Mouse (Mus musculus) limb, embryonic 14.5 days (tissue): ENCODE measurements around the gene Birc6. TPM values are rescaled to one million over a fixed set of nuclear protein-coding genes. Genes with fewer than 3 reads are reported as not detected.

Experiments used
- ATAC-seq: fragments of 200-750 bp; cut with Nextera tagmentation; 2 replicates; pipeline ENCODE4 v1.8.0; 2017; ENCODE audit warnings: low read depth, moderate number of reproducible peaks, moderate TSS enrichment; ENCODE audit not compliant: low FRiP score
- DNase-seq: peaks from one replicate; pipeline ENCODE4 v3.0.0-alpha.2; 2015; ENCODE audit warnings: low spot score
- H3K27ac ChIP-seq: fragments of 300-500 bp; sonication (generic); replicated peaks from 2 replicates; pipeline ENCODE4 v1.5.1; 2014; ENCODE audit warnings: low read depth, mild to moderate bottlenecking, low read length, moderate library complexity, mixed read lengths
- H3K27me3 ChIP-seq: fragments of 300-500 bp; sonication (generic); 2 replicates; pipeline ENCODE4 v1.6.1; 2014; ENCODE audit warnings: low read length, mixed read lengths; ENCODE audit not compliant: control insufficient read depth, insufficient read depth
- H3K36me3 ChIP-seq: fragments of 300-500 bp; sonication (generic); 2 replicates; pipeline ENCODE4 v1.6.1; 2014; ENCODE audit warnings: mild to moderate bottlenecking, low read length, moderate library complexity, mixed read lengths; ENCODE audit not compliant: control insufficient read depth, insufficient read depth
- H3K4me1 ChIP-seq: fragments of 300-500 bp; sonication (generic); 2 replicates; pipeline ENCODE4 v1.6.1; 2014; ENCODE audit warnings: antibody characterized with exemption, low read length, mixed read lengths; ENCODE audit not compliant: control insufficient read depth, insufficient read depth
- H3K4me2 ChIP-seq: fragments of 300-500 bp; sonication (generic); replicated peaks from 2 replicates; pipeline ENCODE4 v1.6.1; 2014; ENCODE audit warnings: low read depth, mild to moderate bottlenecking, low read length, moderate library complexity; ENCODE audit not compliant: severe bottlenecking
- H3K4me3 ChIP-seq: fragments of 300-500 bp; sonication (generic); replicated peaks from 2 replicates; pipeline ENCODE4 v1.5.1; 2014; ENCODE audit warnings: low read length
- H3K9ac ChIP-seq: fragments of 300-500 bp; sonication (generic); 2 replicates; pipeline ENCODE4 v1.6.1; 2014; ENCODE audit warnings: mild to moderate bottlenecking, low read depth, low read length, moderate library complexity; ENCODE audit not compliant: severe bottlenecking
- H3K9me3 ChIP-seq: fragments of 300-500 bp; sonication (generic); 2 replicates; pipeline ENCODE4 v1.6.1; 2016; ENCODE audit warnings: low read length; ENCODE audit not compliant: control insufficient read depth
- POLR2A ChIP-seq: fragments of 200-500 bp; IDR thresholded peaks from 2 replicates; pipeline ENCODE4 v1.8.0; 2012; ENCODE audit warnings: inconsistent platforms, mild to moderate bottlenecking, moderate library complexity, borderline replicate concordance; ENCODE audit not compliant: insufficient read depth, insufficient read length; ENCODE audit errors: extremely low read depth
- WGBS: fragments of 180-500 bp; shearing (Covaris S2); extraction: QIAGEN DNeasy Blood & Tissue Kit; methylation state at CpG from one replicate; pipeline ENCODE4 v1.1.7; 2014; 5-methylcytosine and 5-hydroxymethylcytosine counted together
- polyA plus RNA-seq, 2 experiments: library from polyadenylated mRNA; depleted of rRNA in 1 of 2; stranded (reverse) in 1 of 2; unstranded in 1 of 2; fragments of >200 nt; fragmentation: Nextera tagmentation in 1 of 2; extraction: Ambion mirVana in 1 of 2; gene quantifications; 2 replicates each; pipeline versions ENCODE4 v1.2.1 to v1.2.3; 2012 to 2014

Birc6 gene
- polyA plus RNA-seq, 2 experiments, result 87.3 to 96.5 TPM

- H3K36me3 ChIP-seq, result no peaks in the 10 kb centered on the region
- no peaks in the 10 kb centered on the region for H3K9me3 ChIP-seq
- peak overlapping the region; percentile 94; the same call in 1 of the 2 replicates for H3K27ac ChIP-seq
- peaks cover 23% of the 10 kb centered on the region for H3K4me1 ChIP-seq
- peak overlapping the region; percentile 79 for H3K4me3 ChIP-seq
- WGBS, result 14% methylated on average over 3 of the region's 3 CpGs
- TF ChIP-seq POLR2A, result no peak
- DNase-seq, result no peak
- no peaks in the 10 kb centered on the region for H3K27me3 ChIP-seq
- H3K9ac ChIP-seq, result peak overlapping the region; percentile 96
- no peak for ATAC-seq
- H3K4me2 ChIP-seq, result peak overlapping the region; percentile 68
Observed at GRCm38 (mm10) chr17:74529533-74529824, 1.4 kb downstream of the Birc6 start.

- WGBS, result 91% methylated on average over 4 of the region's 4 CpGs
- H3K27ac ChIP-seq, result no peak overlapping the region
- H3K9ac ChIP-seq, result no peak overlapping the region
- no peak overlapping the region for H3K4me2 ChIP-seq
- no peak for TF ChIP-seq POLR2A
- H3K36me3 ChIP-seq, result no peaks in the 10 kb centered on the region
- no peak overlapping the region for H3K4me3 ChIP-seq
- no peaks in the 10 kb centered on the region for H3K9me3 ChIP-seq
- no peaks in the 10 kb centered on the region for H3K27me3 ChIP-seq
- H3K4me1 ChIP-seq, result peaks cover 9% of the 10 kb centered on the region
- DNase-seq (no peak), ATAC-seq (no peak)
Observed at GRCm38 (mm10) chr17:74534971-74535370, 6.9 kb downstream of the Birc6 start.

- no peaks in the 10 kb centered on the region for H3K27me3 ChIP-seq
- no peak overlapping the region for H3K27ac ChIP-seq
- ATAC-seq, result no peak
- TF ChIP-seq POLR2A, result no peak
- H3K4me3 ChIP-seq, result no peak overlapping the region
- no peak for DNase-seq
- H3K36me3 ChIP-seq, result no peaks in the 10 kb centered on the region
- 83% methylated on average over 1 of the region's 1 CpGs for WGBS
- H3K4me1 ChIP-seq, result no peaks in the 10 kb centered on the region
- no peaks in the 10 kb centered on the region for H3K9me3 ChIP-seq
- H3K4me2 ChIP-seq, result no peak overlapping the region
- H3K9ac ChIP-seq, result no peak overlapping the region
Observed at GRCm38 (mm10) chr17:74537526-74537925, 9.4 kb downstream of the Birc6 start.

- Histone ChIP-seq H3K9ac (no peak overlapping the region), H3K4me1 (no peaks in the 10 kb centered on the region), H3K9me3 (no peaks in the 10 kb centered on the region), H3K36me3 (peaks cover 39% of the 10 kb centered on the region), H3K27ac (no peak overlapping the region), H3K4me2 (no peak overlapping the region), H3K4me3 (no peak overlapping the region), H3K27me3 (no peaks in the 10 kb centered on the region)
- WGBS, result 89% methylated on average over 2 of the region's 2 CpGs
- TF ChIP-seq POLR2A, result no peak
- DNase-seq (no peak), ATAC-seq (no peak)
Observed at GRCm38 (mm10) chr17:74543615-74544014, 15.5 kb downstream of the Birc6 start.

GRCm38 (mm10) chr17:74554118-74554517, 26.0 kb downstream of the Birc6 start:
- no peaks in the 10 kb centered on the region for H3K27me3 ChIP-seq
- TF ChIP-seq POLR2A, result no peak
- no peak overlapping the region for H3K4me2 ChIP-seq
- H3K9me3 ChIP-seq, result no peaks in the 10 kb centered on the region
- no peak overlapping the region for H3K9ac ChIP-seq
- no peak for DNase-seq
- 85% methylated on average over 5 of the region's 5 CpGs for WGBS
- no peak overlapping the region for H3K27ac ChIP-seq
- H3K4me1 ChIP-seq, result no peaks in the 10 kb centered on the region
- peaks cover 54% of the 10 kb centered on the region for H3K36me3 ChIP-seq
- ATAC-seq, result no peak
- no peak overlapping the region for H3K4me3 ChIP-seq

- no peak overlapping the region for H3K27ac ChIP-seq
- no peak overlapping the region for H3K4me3 ChIP-seq
- H3K9me3 ChIP-seq, result no peaks in the 10 kb centered on the region
- H3K27me3 ChIP-seq, result no peaks in the 10 kb centered on the region
- H3K4me2 ChIP-seq, result no peak overlapping the region
- H3K4me1 ChIP-seq, result no peaks in the 10 kb centered on the region
- peaks cover 62% of the 10 kb centered on the region for H3K36me3 ChIP-seq
- WGBS, result 86% methylated on average over 11 of the region's 11 CpGs
- no peak for DNase-seq
- no peak for TF ChIP-seq POLR2A
- no peak overlapping the region for H3K9ac ChIP-seq
- ATAC-seq, result no peak
Observed at GRCm38 (mm10) chr17:74559891-74560290, 31.8 kb downstream of the Birc6 start.
